Mouse (Mus musculus) kidney, adult 2 months (tissue): Measurements from ENCODE around the gene Col9a2. TPM values are rescaled to one million over a fixed set of nuclear protein-coding genes. Genes with fewer than 3 reads are reported as not detected.

ENCODE experiments used
- DNase-seq: peaks from one replicate; pipeline ENCODE4 v3.0.0; 2021
- H3K27ac ChIP-seq: fragments of 200-500 bp; 2 replicates; pipeline ENCODE4 v1.5.1; 2012; ENCODE audit warnings: low read depth, low read length, control low read depth, inconsistent platforms; ENCODE audit not compliant: insufficient read depth
- H3K27me3 ChIP-seq: fragments of 200-500 bp; replicated peaks from 2 replicates; pipeline ENCODE4 v1.6.1; 2012; ENCODE audit warnings: mild to moderate bottlenecking, moderate library complexity, low read length, inconsistent platforms; ENCODE audit not compliant: control insufficient read depth, insufficient read depth
- H3K36me3 ChIP-seq: fragments of 200-500 bp; 2 replicates; pipeline ENCODE4 v1.6.1; 2012; ENCODE audit warnings: mild to moderate bottlenecking, moderate library complexity, low read length, inconsistent platforms; ENCODE audit not compliant: control insufficient read depth, insufficient read depth
- H3K4me1 ChIP-seq: fragments of 200-500 bp; 2 replicates; pipeline ENCODE4 v1.6.1; 2011; ENCODE audit warnings: low read length; ENCODE audit not compliant: control insufficient read depth, insufficient read depth
- H3K4me3 ChIP-seq: fragments of 200-500 bp; 2 replicates; pipeline ENCODE4 v1.5.1; 2011; ENCODE audit warnings: mild to moderate bottlenecking, low read depth, low read length, control low read depth; ENCODE audit not compliant: insufficient read depth
- CTCF ChIP-seq: fragments of 200-500 bp; conservative IDR thresholded peaks from 2 replicates; pipeline ENCODE4 v1.5.1; 2011; ENCODE audit warnings: low read depth, mild to moderate bottlenecking, control low read depth, low read length, moderate library complexity, mixed read lengths; ENCODE audit not compliant: insufficient read depth, insufficient read length
- POLR2A ChIP-seq: fragments of 200-500 bp; IDR thresholded peaks from one replicate; pipeline ENCODE4 v1.6.1; 2011; ENCODE audit warnings: low read depth, low read length, control low read depth
- WGBS: fragments of 180-500 bp; shearing (Covaris S2); methylation state at CpG from one replicate; pipeline ENCODE4 v1.1.7; 2018; 5-methylcytosine and 5-hydroxymethylcytosine counted together
- polyA plus RNA-seq: library from polyadenylated mRNA; depleted of rRNA; stranded (reverse); fragments of >200 nt; gene quantifications from 2 replicates; pipeline ENCODE4 v1.2.3, GENCODE M21; 2012; rRNA removed

Gene Col9a2
- polyA plus RNA-seq, 1 experiment: not detected

GRCm38 (mm10) chr4:121080395-121080794 is 41.2 kb downstream of the Col9a2 start:
- H3K36me3 ChIP-seq: peaks cover 9% of the 10 kb centered on the region
- no peak overlapping the region for H3K27ac ChIP-seq
- no peaks in the 10 kb centered on the region for H3K27me3 ChIP-seq
- 69% methylated on average over 1 of the region's 1 CpGs for WGBS
- peaks cover 4% of the 10 kb centered on the region; the same call in 1 of the 2 replicates for H3K4me1 ChIP-seq
- DNase-seq: no peak
- H3K4me3 ChIP-seq: no peak overlapping the region
- no peak for TF ChIP-seq CTCF
- no peak for TF ChIP-seq POLR2A

GRCm38 (mm10) chr4:121084506-121084905 is 45.3 kb downstream of the Col9a2 start:
- H3K27ac ChIP-seq: no peak overlapping the region
- TF ChIP-seq POLR2A (no peak), CTCF (no peak)
- H3K36me3 ChIP-seq: peaks cover 15% of the 10 kb centered on the region

GRCm38 (mm10) chr4:121088696-121089095 is 49.5 kb downstream of the Col9a2 start:
- no peak for TF ChIP-seq CTCF

More at GRCm38 (mm10) chr4:121084506-121084905, 45.3 kb downstream of the Col9a2 start:
- Histone ChIP-seq H3K27me3 (no peaks in the 10 kb centered on the region), H3K4me3 (no peak overlapping the region), H3K4me1 (no peaks in the 10 kb centered on the region)
- DNase-seq: no peak

DNA sequence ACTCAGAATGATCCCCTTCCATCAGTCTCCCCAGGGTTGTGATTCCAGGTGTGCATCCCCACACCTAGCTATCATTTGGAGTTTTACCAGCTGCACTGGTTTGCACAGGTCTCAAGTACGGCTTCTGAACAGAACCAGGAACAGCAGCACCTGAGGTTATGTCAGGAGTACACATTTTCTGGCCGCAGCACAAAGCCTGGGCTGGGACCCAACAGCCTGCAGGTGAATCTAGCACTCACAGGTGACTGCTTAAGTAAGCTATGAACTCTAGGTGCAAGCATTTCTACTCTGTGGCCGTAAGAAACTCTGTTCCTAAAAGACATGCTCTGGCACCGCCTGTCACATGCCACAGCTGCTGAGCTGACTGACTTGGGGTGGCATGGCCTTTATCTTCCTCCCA is 51.0 kb downstream of the Col9a2 start:
- TF ChIP-seq CTCF (no peak), POLR2A (no peak)
- Histone ChIP-seq H3K4me3 (no peak overlapping the region), H3K36me3 (peaks cover 8% of the 10 kb centered on the region), H3K27ac (no peak overlapping the region), H3K27me3 (no peaks in the 10 kb centered on the region), H3K4me1 (no peaks in the 10 kb centered on the region)
- DNase-seq: peak; percentile 63
- 70% methylated on average over 4 of the region's 4 CpGs for WGBS

More at GRCm38 (mm10) chr4:121088696-121089095, 49.5 kb downstream of the Col9a2 start:
- Histone ChIP-seq H3K27ac (no peak overlapping the region), H3K36me3 (peaks cover 8% of the 10 kb centered on the region), H3K27me3 (no peaks in the 10 kb centered on the region), H3K4me1 (no peaks in the 10 kb centered on the region), H3K4me3 (no peak overlapping the region)
- DNase-seq: no peak
- 88% methylated on average over 2 of the region's 2 CpGs for WGBS

DNA sequence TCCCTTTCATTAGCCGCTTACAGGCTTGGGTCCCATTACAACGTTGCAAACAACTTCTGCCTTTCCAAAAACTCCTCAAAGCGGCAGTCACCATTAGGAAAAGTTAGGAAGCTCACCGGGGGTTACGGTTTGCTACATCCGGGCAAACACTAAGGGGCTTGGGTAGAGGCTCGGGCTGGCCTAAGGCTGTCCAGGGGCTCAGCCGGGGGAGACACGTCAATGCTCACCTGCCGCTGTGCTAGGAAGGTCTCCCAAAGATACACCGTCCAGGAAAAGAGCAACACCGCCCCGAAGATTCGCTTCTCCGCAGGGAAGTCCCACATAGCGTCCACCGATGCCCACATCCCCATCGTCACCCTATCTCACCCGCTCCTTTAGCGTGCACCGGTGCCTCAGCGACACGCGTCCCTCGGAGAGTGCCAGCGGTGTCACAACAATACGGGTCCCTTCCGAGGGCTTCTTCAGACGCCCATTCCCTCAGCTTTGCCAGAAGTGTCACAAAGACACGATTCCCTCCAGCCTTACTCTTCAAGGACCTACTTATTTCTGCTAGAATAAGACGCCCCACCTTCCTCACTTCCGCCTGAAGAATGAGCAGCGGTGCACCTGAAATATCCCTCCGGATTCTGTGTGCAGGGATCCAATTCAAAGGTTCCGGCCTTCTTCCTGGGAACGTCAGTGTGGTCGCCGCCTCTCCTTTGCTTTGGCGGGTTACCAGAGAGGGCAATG is 58.6 kb downstream of the Col9a2 start, which contains the start of gene Zmpste24:
Zmpste24 (minus strand) TSS at position 592 of the 729 bp plus-strand sequence.
- Histone ChIP-seq H3K4me3 (peak within 1 kb of the TSS; percentile 85), H3K27ac (no peak within 1 kb of the TSS; the same call in 1 of the 2 replicates), H3K27me3 (no peaks in the 10 kb centered on the region), H3K4me1 (peaks cover 6% of the 10 kb centered on the region; the same call in 1 of the 2 replicates), H3K36me3 (0 out of 2 replicates have a peak, but pooled peaks cover 2% of the 10 kb centered on the region)
- TF ChIP-seq POLR2A (no peak), CTCF (no peak)
- peak; percentile 90 for DNase-seq
- WGBS: under 1% methylated on average over 39 of the region's 39 CpGs

DNA sequence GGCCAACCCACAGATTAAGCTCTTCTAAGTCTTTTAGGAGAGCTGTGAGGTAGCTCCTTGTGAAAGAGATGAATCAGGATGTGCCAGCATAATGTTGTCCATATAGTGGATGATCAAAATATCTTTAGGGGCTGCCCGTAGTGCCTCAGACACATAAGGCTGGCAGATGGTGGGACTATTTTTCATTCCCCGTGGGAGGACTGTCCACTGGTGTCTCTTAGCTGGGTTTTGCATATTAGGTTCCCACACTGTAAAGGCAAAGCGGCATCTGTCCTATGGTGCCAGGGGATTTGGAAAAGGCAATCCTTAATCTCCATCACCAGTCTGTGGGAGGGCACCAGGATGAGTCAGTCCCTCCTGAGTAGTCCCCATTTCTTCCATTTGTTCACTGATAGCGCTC is 64.1 kb downstream of the Col9a2 start:
- no peak for TF ChIP-seq POLR2A
- TF ChIP-seq CTCF: no peak
- Histone ChIP-seq H3K36me3 (no peaks in the 10 kb centered on the region), H3K4me1 (peaks cover 2% of the 10 kb centered on the region; the same call in 1 of the 2 replicates), H3K27ac (no peak overlapping the region), H3K4me3 (no peak overlapping the region), H3K27me3 (no peaks in the 10 kb centered on the region)
- no peak for DNase-seq
- WGBS: 83% methylated on average over 4 of the region's 4 CpGs

Other genes with a start within 250 kb of the Col9a2 start
- gene Nfyc, start 207.8 kb upstream of the Col9a2 start, polyA plus RNA-seq: 218 and 287 TPM in 2 replicates
- 0.27 and 0.39 TPM in 2 replicates for gene Rims3, start 184.6 kb upstream of the Col9a2 start, polyA plus RNA-seq
- 3.4 and 4.1 TPM in 2 replicates for gene Exo5, start 114.4 kb upstream of the Col9a2 start, polyA plus RNA-seq
- gene Zfp69, start 87.7 kb upstream of the Col9a2 start, polyA plus RNA-seq: 1.3 and 1.4 TPM in 2 replicates
- 20.5 and 27.3 TPM in 2 replicates for gene Smap2, start 22.1 kb upstream of the Col9a2 start, polyA plus RNA-seq
- 43.5 and 45.7 TPM in 2 replicates for gene Zmpste24, start 58.9 kb downstream of the Col9a2 start, polyA plus RNA-seq
- gene Tmco2, start 69.8 kb downstream of the Col9a2 start, polyA plus RNA-seq: 0.14 TPM in 1 of 2 replicates, not detected in the other
- gene Rlf, start 175.7 kb downstream of the Col9a2 start, polyA plus RNA-seq: 2.3 and 2.7 TPM in 2 replicates